Mouse (Mus musculus) heart, postnatal 0 days (tissue): Measurements from ENCODE around the gene Nelfa. TPM values are rescaled to one million over a fixed set of nuclear protein-coding genes. Genes with fewer than 3 reads are reported as not detected.
"Not testable (repeated sequence)": the region's sequence is repeated elsewhere in the genome, so short reads cannot be mapped to it uniquely, and the experiment has no call there.

Source experiments
- ATAC-seq: fragments of 200-750 bp; cut with Nextera tagmentation; 2 replicates; pipeline ENCODE4 v1.8.0; 2017; ENCODE audit warnings: low read depth, moderate number of reproducible peaks, moderate library complexity; ENCODE audit not compliant: insufficient read depth
- DNase-seq: peaks from one replicate; pipeline ENCODE4 v3.0.0-alpha.2; 2016; ENCODE audit warnings: low spot score
- H3K27ac ChIP-seq: fragments of 300-500 bp; sonication (generic); 2 replicates; pipeline ENCODE4 v1.5.1; 2014; ENCODE audit warnings: low read depth, mild to moderate bottlenecking
- H3K27me3 ChIP-seq: fragments of 300-500 bp; sonication (generic); 2 replicates; pipeline ENCODE4 v1.6.1; 2014; ENCODE audit warnings: low read length, mixed read lengths; ENCODE audit not compliant: control insufficient read depth, insufficient read depth
- H3K36me3 ChIP-seq: fragments of 300-500 bp; sonication (generic); replicated peaks from 2 replicates; pipeline ENCODE4 v1.6.1; 2014; ENCODE audit warnings: low read length, mixed read lengths; ENCODE audit not compliant: control insufficient read depth, insufficient read depth
- H3K4me1 ChIP-seq: fragments of 300-500 bp; sonication (generic); 2 replicates; pipeline ENCODE4 v1.6.1; 2014; ENCODE audit warnings: antibody characterized with exemption; ENCODE audit not compliant: control insufficient read depth, insufficient read depth
- H3K4me2 ChIP-seq: fragments of 300-500 bp; sonication (generic); 2 replicates; pipeline ENCODE4 v1.6.1; 2014; ENCODE audit warnings: low read depth, mild to moderate bottlenecking, low read length, moderate library complexity
- H3K4me3 ChIP-seq: fragments of 300-500 bp; sonication (generic); 2 replicates; pipeline ENCODE4 v1.5.1; 2014; ENCODE audit warnings: low read depth, low read length
- H3K9ac ChIP-seq: fragments of 300-500 bp; sonication (generic); replicated peaks from 2 replicates; pipeline ENCODE4 v1.6.1; 2014; ENCODE audit warnings: low read depth, low read length, mixed read lengths
- H3K9me3 ChIP-seq: fragments of 300-500 bp; sonication (generic); replicated peaks from 2 replicates; pipeline ENCODE4 v1.6.1; 2016; ENCODE audit warnings: low read length; ENCODE audit not compliant: control insufficient read depth
- CTCF ChIP-seq: IDR thresholded peaks from 2 replicates; pipeline ENCODE4 v1.5.1; 2016; ENCODE audit warnings: antibody characterized with exemption, control low read depth, low read depth
- EP300 ChIP-seq: IDR thresholded peaks from 2 replicates; pipeline ENCODE4 v1.6.1; 2016; ENCODE audit warnings: antibody characterized with exemption, low read depth
- WGBS: fragments of 180-500 bp; shearing (Covaris S2); extraction: QIAGEN DNeasy Blood & Tissue Kit; methylation state at CpG from one replicate; pipeline ENCODE4 v1.1.7; 2014; 5-methylcytosine and 5-hydroxymethylcytosine counted together
- polyA plus RNA-seq: library from polyadenylated mRNA; unstranded; fragments of >200 nt; fragmentation: Nextera tagmentation; extraction: Ambion mirVana; gene quantifications from 2 replicates; pipeline ENCODE4 v1.2.1, GENCODE M21; 2015
- total RNA-seq: library from RNA; depleted of rRNA; stranded (reverse); fragments of >200 nt; gene quantifications from 2 replicates; pipeline ENCODE4 v1.2.3, GENCODE M21; 2014; ENCODE audit warnings: low replicate concordance

The Nelfa gene
- total and polyA plus RNA-seq, 2 experiments from 2014 or later: 18.9 to 20.6 TPM

DNA sequence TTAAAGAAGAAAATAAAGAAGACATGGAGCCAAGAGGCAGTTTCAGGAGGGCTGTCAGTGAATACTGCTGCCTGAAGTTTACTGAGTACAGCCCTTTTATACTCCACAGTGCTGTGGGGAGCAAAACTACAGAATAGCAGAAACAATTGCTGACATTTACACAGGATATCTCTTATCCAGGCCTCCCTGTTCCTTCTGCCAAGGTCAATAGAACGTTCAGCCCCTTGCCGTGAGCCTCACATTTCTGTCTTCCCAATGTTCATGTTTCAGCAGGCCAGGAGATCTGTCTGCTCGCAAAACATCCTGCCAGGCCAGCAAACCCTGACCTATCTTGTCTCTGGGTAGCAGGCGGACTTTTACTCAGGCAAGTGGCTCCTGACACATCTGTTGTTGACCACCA, 23.2 kb upstream of the Nelfa start:
- no peaks in the 10 kb centered on the region for H3K36me3 ChIP-seq
- peak; percentile 71 for ATAC-seq
- H3K4me3 ChIP-seq: no peak overlapping the region
- peak; percentile 58 for DNase-seq
- no peaks in the 10 kb centered on the region for H3K4me1 ChIP-seq
- TF ChIP-seq CTCF (no peak), EP300 (no peak)
- peaks cover 11% of the 10 kb centered on the region; the same call in 1 of the 2 replicates for H3K9me3 ChIP-seq
- H3K27ac ChIP-seq: peak overlapping the region; percentile 22; the same call in 1 of the 2 replicates
- no peaks in the 10 kb centered on the region for H3K27me3 ChIP-seq
- H3K4me2 ChIP-seq: no peak overlapping the region
- no peak overlapping the region for H3K9ac ChIP-seq
- 48% methylated on average over 4 of the region's 4 CpGs for WGBS

DNA sequence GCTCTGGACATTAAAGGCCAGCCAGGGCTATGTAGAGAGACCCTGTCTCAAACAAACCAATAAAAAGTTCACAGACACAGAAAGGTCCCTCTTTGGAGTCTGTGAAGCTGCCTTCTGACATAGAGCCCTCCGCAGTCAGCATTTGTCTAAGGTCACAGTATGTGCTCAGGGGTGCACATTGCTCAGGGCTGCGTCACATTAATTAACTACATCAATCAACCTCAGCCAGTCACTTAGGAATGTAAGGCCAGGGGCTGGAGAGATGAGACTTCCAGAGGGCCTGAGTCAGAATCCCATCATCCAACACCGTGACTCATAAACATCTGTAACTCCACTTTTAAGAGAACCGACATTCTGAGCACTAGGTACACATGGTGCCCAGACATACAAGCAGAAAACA, 19.7 kb upstream of the Nelfa start:
- no peaks in the 10 kb centered on the region for H3K27me3 ChIP-seq
- DNase-seq (no peak), ATAC-seq (no peak)
- H3K9ac ChIP-seq: no peak overlapping the region
- H3K36me3 ChIP-seq: no peaks in the 10 kb centered on the region
- TF ChIP-seq EP300 (no peak), CTCF (no peak)
- no peak overlapping the region for H3K4me2 ChIP-seq
- H3K27ac ChIP-seq: no peak overlapping the region
- H3K4me3 ChIP-seq: no peak overlapping the region
- WGBS: 85% methylated on average over 4 of the region's 4 CpGs
- peaks cover 11% of the 10 kb centered on the region; the same call in 1 of the 2 replicates for H3K9me3 ChIP-seq
- H3K4me1 ChIP-seq: no peaks in the 10 kb centered on the region

DNA sequence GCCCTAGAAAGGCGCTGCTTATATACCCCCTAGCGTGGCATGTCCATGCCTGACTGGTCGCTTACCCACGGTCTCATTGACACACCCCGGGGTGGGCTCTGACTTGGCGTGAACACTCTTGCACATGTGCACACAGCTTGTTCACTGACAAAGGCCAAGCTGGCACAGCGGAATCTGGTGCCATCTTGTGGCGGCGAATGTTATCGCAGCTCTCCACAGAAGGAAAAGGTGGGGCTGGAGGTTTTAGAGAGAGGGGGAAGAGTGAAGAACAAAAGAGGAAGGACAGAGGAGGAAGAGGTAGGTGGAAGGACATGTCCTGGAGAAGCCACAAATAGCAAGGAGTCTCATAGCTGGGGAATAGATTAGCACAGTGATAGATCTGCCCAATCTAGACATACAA, 18.1 kb upstream of the Nelfa start:
- TF ChIP-seq CTCF (peak; percentile 97), EP300 (no peak)
- Histone ChIP-seq H3K27me3 (no peaks in the 10 kb centered on the region), H3K4me3 (no peak overlapping the region), H3K27ac (no peak overlapping the region), H3K9me3 (peaks cover 11% of the 10 kb centered on the region; the same call in 1 of the 2 replicates), H3K36me3 (no peaks in the 10 kb centered on the region), H3K4me2 (no peak overlapping the region), H3K4me1 (no peaks in the 10 kb centered on the region), H3K9ac (no peak overlapping the region)
- DNase-seq (peak; percentile 39), ATAC-seq (peak; percentile 58; the same call in 1 of the 2 replicates)
- WGBS: 24% methylated on average over 10 of the region's 10 CpGs

DNA sequence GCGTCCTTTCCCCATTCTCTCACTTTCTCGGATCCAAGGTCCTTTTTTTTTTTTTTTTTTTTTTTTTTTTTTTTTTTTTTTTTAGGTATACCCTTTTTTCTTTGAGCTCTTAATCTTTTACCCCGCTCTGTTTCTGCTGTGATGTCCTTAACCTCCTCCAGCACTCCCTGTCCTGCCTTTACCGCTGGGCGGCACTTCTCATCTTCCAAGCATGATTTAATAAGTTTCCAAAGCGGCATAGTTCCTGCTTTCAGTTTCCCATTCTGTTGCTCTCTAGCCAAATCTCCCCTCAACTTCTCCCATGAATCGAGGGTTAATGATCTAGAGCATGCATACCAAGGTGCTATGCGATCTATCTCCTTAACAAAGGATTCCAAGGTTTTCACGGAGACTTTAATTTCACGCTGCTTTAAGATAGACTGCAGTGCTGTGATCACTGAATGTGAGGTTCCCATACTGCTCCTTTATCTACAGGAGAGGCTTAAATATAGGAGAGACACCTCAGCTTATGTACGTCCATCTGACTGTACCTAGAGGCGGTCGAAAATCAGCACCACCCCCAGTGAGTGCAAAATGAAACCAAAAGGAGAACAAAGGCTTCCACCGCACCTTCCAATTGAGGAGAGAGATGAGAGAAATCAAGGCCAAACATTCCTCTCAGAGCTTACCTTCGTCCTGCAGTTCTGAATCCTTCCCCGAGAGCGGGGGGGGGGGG, 17.4 kb upstream of the Nelfa start:
- TF ChIP-seq CTCF: no peak
- no peak for TF ChIP-seq EP300
- Histone ChIP-seq H3K4me1 (no peaks in the 10 kb centered on the region), H3K4me2 (no peak overlapping the region), H3K4me3 (no peak overlapping the region), H3K36me3 (no peaks in the 10 kb centered on the region), H3K9ac (no peak overlapping the region), H3K9me3 (peaks cover 8% of the 10 kb centered on the region; the same call in 1 of the 2 replicates), H3K27ac (no peak overlapping the region), H3K27me3 (no peaks in the 10 kb centered on the region)
- WGBS: 84% methylated on average over 17 of the region's 17 CpGs
- ATAC-seq (no peak), DNase-seq (no peak)

DNA sequence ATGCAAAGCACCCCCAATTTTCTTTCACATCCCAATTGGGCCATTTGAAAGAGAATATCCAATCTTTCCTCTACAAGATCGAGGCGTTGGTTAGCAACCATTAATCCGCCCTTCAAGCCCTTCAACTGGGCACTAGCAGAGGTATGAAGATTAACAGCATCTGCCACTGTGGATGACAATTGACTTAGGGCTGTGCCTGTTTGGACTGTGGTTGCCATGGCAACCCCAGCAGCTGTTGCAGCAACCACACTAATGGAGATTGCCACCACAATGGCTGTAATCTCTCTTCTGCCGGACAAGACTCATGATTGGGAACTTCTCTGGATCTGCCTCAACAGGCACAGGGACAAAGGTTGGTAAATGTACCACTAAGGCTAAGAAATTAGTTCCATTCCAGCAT, 12.1 kb upstream of the Nelfa start:
- no peak overlapping the region for H3K27ac ChIP-seq
- H3K36me3 ChIP-seq: no peaks in the 10 kb centered on the region
- H3K4me2 ChIP-seq: no peak overlapping the region
- no peaks in the 10 kb centered on the region for H3K4me1 ChIP-seq
- H3K9ac ChIP-seq: no peak overlapping the region
- DNase-seq (no peak), ATAC-seq (no peak)
- no peaks in the 10 kb centered on the region for H3K27me3 ChIP-seq
- 84% methylated on average over 4 of the region's 4 CpGs for WGBS
- TF ChIP-seq EP300 (no peak), CTCF (no peak)
- peaks cover 14% of the 10 kb centered on the region; the same call in 1 of the 2 replicates for H3K9me3 ChIP-seq
- no peak overlapping the region for H3K4me3 ChIP-seq

DNA sequence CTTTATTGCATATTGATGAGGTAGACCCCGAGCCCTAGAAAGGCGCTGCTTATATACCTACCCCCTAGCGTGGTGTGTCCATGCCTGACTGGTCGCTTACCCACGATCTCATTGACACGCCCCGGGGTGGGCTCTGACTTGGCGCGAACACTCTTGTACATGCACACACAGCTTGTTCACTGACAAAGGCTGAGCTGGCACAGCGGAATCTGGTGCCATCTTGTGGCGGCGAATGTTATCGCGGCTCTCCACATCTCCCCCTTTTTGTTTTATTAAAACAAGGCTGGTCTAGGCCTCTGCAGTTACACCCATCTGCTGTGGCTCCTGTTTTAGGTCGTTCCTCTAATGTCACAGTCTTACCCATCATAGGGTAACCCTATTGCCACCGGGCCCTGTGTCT, 10.8 kb upstream of the Nelfa start:
- 88% methylated on average over 16 of the region's 16 CpGs for WGBS
- not testable (repeated sequence) for H3K27ac ChIP-seq, H3K4me2 ChIP-seq, H3K27me3 ChIP-seq, H3K4me1 ChIP-seq, H3K4me3 ChIP-seq, H3K36me3 ChIP-seq, DNase-seq, ATAC-seq, H3K9ac ChIP-seq
- peaks cover 16% of the 10 kb centered on the region; the same call in 1 of the 2 replicates for H3K9me3 ChIP-seq
